Mouse (Mus musculus) A20 (cell line): ENCODE measurements around the gene Agbl5.
A peak's percentile ranks its signal among the peaks of the same experiment; 100 is the strongest.
"Not testable (repeated sequence)": the region's sequence is repeated elsewhere in the genome, so short reads cannot be mapped to it uniquely, and the experiment has no call there.

Experiments used
- DNase-seq: peaks from one replicate; pipeline ENCODE4 v3.0.0-alpha.2; 2011; ENCODE audit warnings: low read depth, low spot score

The Agbl5 gene

GRCm38 (mm10) chr5:30888337-30889087 lies at the start of gene Agbl5:
Agbl5 (plus strand) TSS chr5:30888694.
- DNase-seq, result peak; percentile 98

GRCm38 (mm10) chr5:30839731-30840130 lies 48.8 kb upstream of the Agbl5 start:
- no peak for DNase-seq

- no peak for DNase-seq
These were observed 46.6 kb upstream of the Agbl5 start for GRCm38 (mm10) chr5:30841896-30842295.

DNA sequence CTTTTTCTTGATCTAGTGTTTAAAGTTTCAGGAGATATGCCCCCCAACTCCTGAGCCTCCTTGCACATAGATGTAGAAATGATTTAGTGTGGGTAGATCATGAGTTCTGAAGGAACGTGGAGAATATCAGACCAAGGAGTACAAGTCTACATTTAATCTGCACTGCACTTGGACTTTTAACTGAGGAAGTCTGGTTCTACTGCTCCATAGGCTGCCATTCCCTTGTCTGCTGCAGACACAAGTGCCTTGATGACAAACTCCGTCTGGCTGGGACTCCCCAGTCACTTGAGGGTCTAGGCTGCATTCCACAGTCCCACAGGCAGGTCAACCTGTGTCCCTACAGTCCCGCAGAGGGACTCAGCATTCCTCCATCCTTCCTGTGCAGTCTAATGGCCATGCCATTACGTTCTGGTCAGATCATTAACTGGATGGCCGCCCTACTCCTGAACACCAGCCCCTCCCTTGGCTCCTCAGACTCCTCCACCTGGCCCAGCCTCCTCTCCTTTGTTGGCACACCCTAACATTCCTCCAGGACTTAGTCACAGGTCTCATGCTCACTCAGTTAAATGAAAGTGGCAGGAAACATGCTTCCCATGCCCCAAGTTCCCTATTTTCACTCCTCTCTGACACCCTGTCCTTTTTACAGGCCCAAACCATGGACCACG lies 38.5 kb upstream of the Agbl5 start:
- no peak for DNase-seq

- no peak for DNase-seq
These were observed 38.0 kb upstream of the Agbl5 start for GRCm38 (mm10) chr5:30850556-30850925.

DNA sequence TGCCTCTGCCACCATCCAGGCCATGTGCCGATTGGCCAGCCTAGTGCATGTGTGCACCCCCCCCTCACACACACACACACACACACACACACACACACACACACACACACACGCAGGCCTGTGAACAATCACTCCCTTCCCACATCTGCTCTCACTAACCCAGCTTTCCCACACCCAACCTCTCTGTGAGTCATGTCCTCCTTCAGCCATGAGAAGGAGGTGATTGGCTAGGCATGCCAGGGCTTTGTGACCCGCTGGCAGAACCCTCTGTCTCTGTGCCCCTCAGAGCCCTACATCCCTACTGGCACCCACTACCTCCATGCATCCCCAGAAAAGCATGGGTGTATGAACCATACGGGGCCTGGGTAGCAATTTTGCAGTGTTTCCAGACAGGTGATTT lies 35.0 kb upstream of the Agbl5 start:
- no peak for DNase-seq

DNA sequence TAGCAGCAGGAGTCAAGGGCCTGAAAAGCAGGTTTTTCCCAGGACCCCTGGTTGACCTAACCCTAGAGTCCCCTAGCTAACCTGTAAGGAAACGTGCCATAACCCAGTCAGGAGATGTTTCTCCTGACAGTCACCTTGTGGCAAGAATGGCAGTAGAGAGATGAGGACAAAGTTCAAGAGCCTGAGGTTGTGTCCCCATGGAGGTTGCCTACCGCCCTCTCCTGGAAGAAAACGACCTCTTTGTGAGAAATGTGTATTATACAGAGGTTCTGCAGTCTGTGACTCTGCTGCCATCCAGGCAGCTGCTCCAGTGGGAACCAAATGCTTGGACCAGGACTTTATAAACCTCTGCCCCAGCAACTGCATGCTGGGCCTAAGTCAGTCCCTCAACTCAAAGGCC lies 32.8 kb upstream of the Agbl5 start:
- peak; percentile 35 for DNase-seq

DNA sequence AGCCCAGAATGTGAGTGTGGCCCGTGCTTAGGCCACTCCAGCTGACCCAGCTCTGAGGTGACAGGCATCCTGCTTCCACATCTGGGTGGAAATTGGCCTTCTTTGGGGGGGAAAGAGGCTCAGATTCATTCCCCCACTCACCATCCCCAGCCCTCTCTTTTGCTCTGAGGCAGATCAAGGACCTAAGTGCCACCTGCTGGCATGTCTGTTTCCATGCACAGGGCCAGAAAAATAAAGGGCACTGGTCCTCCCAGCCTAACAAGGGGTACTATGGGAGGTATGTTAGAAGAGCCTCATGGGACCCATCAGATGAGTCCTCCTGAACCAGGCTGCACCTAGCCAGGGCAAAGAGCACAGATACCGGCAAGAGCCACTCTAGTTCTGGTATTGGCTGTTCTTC lies 32.4 kb upstream of the Agbl5 start:
- peak; percentile 20 for DNase-seq

- DNase-seq, result peak; percentile 29
These were observed 24.6 kb upstream of the Agbl5 start for GRCm38 (mm10) chr5:30863852-30864251.

GRCm38 (mm10) chr5:30864322-30864721 lies 24.2 kb upstream of the Agbl5 start:
- DNase-seq, result no peak

- DNase-seq, result peak; percentile 82
These were observed 21.6 kb upstream of the Agbl5 start for GRCm38 (mm10) chr5:30866871-30867270.

GRCm38 (mm10) chr5:30867712-30868111 lies 20.8 kb upstream of the Agbl5 start, which contains the start of gene Tmem214:
Tmem214 (plus strand) TSS chr5:30868012.
- no peak for DNase-seq

GRCm38 (mm10) chr5:30868981-30869380 lies 19.5 kb upstream of the Agbl5 start:
- DNase-seq, result no peak

- DNase-seq, result peak; percentile 92
These were observed 18.9 kb upstream of the Agbl5 start for GRCm38 (mm10) chr5:30869405-30870130.

DNA sequence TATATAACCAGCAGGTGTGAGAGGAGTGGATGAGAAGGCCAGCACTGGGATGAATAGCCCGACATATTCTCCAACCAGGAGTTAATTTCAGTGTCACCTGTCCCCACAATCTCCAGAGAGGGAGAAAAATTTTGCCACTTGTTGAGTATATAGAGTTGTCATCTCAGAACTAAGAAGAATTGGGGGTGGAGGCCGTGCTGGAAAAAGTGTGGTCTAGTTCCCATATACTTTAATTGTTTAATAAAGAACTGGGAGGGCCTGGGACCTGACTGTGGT lies 18.4 kb upstream of the Agbl5 start:
- DNase-seq, result no peak

- no peak for DNase-seq
These were observed 15.9 kb upstream of the Agbl5 start for GRCm38 (mm10) chr5:30872574-30872973.

GRCm38 (mm10) chr5:30874365-30874764 lies 14.1 kb upstream of the Agbl5 start:
- DNase-seq, result no peak

GRCm38 (mm10) chr5:30878616-30879015 lies 9.9 kb upstream of the Agbl5 start:
- no peak for DNase-seq

- no peak for DNase-seq
These were observed 9.0 kb upstream of the Agbl5 start for GRCm38 (mm10) chr5:30879347-30879943.

DNA sequence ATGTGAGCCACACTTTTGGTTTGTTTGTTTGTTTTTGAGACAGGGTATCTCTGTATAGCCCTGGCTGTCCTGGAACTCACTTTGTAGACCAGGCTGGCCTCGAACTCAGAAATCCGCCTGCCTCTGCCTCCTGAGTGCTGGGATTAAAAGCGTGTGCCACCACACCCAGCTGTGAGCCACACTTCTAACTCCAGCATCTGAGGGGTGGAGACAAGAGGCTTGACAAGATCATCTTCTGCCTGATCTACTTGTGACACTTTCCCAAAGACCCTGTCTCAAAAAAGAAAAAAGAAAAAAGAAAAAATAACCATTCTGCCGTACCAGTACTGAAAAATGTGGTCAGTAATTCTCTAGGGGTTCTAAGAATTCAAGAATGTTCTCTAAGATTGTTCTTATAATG lies 6.7 kb upstream of the Agbl5 start:
- not testable (repeated sequence) for DNase-seq

GRCm38 (mm10) chr5:30886209-30886608 lies 2.3 kb upstream of the Agbl5 start:
- DNase-seq, result no peak

GRCm38 (mm10) chr5:30886731-30887130 lies 1.8 kb upstream of the Agbl5 start:
- no peak for DNase-seq
